Mouse (Mus musculus) urinary bladder, adult 18-20 months (tissue): ENCODE results near the gene Nrxn1.
A peak's percentile ranks its signal among the peaks of the same experiment; 100 is the strongest.

Experiments used
- DNase-seq, 2 experiments: peaks; one replicate each; pipeline ENCODE4 v3.0.0; 2022; ENCODE audit warnings: low spot score in 2 of 2, mixed read lengths in 2 of 2

Nrxn1 gene

GRCm38 (mm10) chr17:90962904-90963531, 129.9 kb downstream of the Nrxn1 start:
- peak; percentile 1 to 9 for DNase-seq

- no peak for DNase-seq
Measured at GRCm38 (mm10) chr17:90955221-90955620, 137.7 kb downstream of the Nrxn1 start.

- no peak for DNase-seq
Measured at GRCm38 (mm10) chr17:90934929-90935328, 157.9 kb downstream of the Nrxn1 start.

- no peak for DNase-seq
Measured at GRCm38 (mm10) chr17:90913320-90913719, 179.6 kb downstream of the Nrxn1 start.

DNA sequence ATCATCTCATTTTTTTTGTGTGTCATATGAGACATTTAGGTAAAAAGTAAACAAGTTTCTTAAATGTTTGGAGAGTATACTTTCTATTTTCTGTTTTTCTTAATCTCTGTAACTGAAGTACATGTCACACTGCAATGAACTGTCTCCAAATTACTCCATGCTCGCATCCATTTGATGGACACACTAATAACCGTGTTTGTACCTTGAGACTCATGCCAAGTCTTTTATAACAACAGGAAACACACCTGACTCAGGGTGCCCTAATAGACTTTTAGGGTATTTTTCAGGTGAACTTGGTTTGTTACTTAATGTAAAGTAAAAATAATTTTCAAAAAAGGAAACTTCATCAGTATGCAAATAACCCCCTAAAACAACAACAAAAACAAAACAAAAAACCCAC, 180.1 kb downstream of the Nrxn1 start:
- no peak for DNase-seq

DNA sequence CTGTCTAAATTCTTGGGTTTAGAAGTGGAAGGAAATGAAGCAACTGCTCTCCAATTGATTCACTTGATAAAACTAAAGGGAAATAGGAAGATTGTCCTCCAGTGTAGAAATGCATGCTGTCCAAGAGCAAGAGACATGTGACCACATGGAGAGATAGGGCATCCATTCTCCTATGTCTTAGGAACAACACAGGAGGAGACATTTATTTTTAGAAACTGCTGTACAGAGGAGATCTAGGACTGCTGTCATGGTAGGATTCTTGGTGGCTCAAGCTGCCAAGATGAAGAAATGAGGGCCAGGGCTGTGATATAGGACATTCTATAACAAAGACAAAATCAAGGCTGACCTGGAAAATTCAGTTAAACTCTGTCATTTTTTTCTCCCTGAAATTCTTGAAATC, 180.5 kb downstream of the Nrxn1 start:
- DNase-seq: no peak

DNA sequence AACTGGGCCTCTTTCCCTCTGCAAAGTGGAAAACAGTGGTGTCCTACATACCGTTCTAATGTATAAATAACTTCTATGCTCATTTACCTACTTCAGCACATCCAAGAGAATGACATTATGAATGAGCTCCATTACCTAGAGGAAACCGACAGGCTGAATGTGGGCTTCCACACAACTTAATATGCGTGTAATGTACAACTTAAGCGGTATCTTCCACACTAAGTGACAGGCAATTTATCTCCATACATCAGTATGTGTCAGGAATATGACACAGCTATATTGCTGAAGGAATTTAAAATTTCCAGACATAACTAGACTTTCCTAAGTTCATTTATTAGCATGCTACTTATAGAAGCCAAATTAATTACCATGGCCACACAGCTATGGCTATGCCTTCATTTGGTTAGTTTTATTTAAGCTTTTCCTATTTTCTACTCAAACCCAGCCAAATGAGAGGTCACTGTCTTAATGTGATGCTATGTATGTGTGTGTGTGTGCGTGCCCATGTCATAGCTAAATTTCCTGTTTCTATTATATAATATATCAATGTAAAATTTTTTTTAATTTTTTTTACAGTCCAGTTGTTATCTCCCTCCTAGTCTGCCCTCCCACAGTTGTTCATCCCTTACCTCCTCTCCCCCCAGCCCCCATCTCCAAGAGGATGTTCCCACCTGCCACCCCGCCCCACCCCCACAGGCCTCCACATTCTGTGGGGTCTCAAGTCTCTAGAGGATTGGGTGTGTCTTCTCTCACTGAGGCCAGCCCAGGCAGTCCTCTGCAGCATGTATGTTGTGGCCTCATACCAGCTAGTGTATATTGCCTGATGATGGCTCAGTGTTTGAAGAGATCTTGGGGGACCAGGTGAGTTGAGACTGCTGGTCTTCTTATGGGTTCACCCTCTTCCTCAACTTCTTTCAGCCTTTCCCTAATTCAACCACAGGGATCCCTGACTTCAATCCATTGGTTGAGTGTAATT, 186.5 kb downstream of the Nrxn1 start:
- no peak for DNase-seq

DNA sequence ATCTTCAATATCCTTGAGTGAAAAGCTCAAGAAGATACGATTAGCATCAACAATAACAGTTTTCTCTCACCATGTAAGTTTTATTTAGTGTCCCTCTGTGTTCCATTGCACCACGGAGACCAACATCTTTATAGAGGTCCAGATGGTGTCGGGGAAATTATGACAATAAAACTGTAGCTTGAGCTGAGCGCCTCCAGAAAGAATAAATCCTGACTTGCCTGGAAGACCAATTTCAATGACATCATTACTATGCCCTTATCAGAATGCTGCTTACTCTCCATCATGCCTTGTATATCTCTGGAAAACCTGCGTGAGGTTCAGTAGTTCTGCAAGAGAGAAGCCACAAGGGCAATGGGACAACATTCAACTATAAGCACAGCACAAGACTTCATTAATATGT, 187.7 kb downstream of the Nrxn1 start:
- DNase-seq: no peak

- no peak for DNase-seq
Measured at GRCm38 (mm10) chr17:90892327-90893259, 200.3 kb downstream of the Nrxn1 start.

DNA sequence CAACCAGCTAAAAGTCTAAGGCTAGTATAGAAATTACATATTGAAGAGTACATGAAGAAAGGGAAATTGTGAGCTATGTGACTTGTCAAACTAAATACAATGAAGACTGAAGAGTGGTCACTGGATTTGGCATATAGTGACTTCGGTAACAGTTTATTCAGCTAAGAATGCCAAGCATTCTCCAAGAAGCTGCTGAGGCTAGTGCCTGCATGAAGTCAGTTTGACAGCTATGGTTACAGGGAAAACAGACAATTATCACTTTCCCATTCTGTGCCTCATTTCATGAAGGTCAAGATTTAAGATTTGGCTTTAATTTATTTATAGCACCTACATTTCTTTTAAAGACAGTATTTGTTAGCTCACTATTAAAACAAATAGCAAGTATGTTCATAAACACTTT, 201.2 kb downstream of the Nrxn1 start:
- DNase-seq: no peak

- no peak for DNase-seq
Measured at GRCm38 (mm10) chr17:90857225-90857624, 235.6 kb downstream of the Nrxn1 start.

DNA sequence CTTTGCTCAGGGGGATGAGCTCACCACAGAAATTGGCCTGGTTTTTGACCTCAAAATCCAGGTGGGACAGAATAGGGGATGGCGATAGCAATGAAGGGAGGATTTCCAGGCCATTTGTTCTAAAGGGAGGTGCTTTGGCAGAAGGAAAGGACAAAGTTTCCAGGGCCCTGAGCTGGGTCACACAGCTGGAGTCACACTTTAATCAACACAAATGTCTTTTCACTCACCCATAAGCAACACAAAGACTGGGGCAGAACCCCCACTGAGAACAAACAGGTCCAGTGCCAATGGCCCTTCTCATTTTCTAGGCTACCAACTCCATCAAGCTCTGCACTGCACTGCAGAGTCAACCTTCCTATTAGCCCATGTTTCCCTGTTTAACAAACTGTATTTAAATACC, 249.0 kb downstream of the Nrxn1 start:
- DNase-seq: no peak

- DNase-seq: no peak
Measured at GRCm38 (mm10) chr17:90843072-90843611, 249.7 kb downstream of the Nrxn1 start.

- no peak for DNase-seq
Measured at GRCm38 (mm10) chr17:90837022-90837414, 255.9 kb downstream of the Nrxn1 start.

DNA sequence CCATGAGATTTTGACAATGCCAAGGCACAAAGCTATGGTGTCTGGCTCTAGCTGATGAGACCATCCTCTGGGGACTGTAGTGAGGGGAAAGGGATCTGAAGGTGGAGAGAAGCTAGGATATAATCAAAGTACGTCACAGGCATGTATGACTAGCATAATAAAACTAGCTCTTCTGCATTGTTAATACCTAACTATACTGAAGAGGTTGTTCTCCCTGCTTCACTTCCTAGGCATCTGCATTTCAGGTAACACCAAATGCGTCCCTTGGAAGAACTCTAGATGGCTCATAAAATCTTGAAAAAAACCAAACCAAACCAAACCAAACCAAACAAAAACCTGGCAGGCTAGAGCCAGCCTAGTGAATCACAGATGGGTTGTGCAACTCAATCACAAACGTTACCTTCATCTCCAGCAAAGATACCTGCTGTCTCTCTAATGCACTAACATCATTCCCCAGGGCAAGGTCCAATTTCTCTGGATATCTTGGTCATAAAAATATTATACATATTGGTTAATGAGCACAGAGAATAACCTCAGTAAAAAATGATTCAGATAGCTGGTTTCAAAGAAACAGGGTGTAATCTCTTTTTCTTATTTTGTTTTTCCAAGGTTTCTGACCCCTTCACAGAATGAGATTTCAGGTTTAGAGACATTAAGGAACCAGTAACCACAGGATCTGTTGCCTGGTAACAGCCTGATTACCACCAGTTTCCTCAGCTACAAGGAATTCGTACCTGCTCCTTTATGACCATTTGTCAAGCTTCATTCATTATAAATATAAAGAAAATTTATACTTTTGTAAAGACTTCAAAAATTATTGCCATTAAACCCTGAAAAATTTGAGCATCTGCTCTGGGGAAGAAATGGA, 256.5 kb downstream of the Nrxn1 start:
- DNase-seq: no peak

- DNase-seq: no peak
Measured at GRCm38 (mm10) chr17:90818340-90818739, 274.5 kb downstream of the Nrxn1 start.

- DNase-seq: no peak
Measured at GRCm38 (mm10) chr17:90817898-90818297, 275.0 kb downstream of the Nrxn1 start.

DNA sequence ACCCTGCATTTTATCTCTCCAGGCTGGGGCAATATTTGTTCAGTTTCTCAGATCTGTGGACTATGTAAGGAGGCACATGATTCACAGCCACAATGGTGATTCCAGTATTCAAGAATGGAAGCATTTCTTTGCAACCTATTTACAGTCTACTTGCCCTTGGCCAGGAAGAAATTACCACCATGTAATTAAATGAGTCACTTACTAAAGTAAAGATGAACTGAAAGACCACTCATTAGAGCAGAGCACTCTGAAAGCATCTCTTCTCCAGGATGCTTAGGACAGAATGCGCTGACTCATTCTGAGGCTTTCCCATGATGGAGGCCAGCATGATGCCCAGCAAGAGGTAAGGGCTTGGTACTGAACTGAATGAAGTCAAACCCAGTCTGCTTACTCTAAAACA, 277.6 kb downstream of the Nrxn1 start:
- no peak for DNase-seq

- DNase-seq: no peak
Measured at GRCm38 (mm10) chr17:90813760-90814159, 279.1 kb downstream of the Nrxn1 start.

DNA sequence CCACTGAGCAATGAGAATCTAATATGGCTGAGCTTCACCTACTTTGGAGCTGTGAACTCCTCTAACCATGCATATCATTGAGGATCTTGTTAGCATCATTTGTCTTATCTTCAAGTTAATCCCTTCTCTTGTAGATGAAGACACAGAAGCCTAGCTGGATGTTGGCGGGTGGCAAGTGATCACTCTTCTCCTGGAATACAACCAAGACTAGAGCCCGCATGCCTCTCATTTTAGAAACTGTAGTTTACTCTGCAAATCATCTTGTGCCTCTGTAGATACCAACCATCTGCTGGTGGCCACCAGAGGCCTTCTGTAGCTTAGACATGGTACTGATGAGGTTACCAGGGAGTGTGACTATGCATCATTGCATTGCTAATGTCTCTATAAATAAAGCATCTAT, 280.4 kb downstream of the Nrxn1 start:
- DNase-seq: no peak
